Mouse (Mus musculus) ZHBTc4 (cell line): ENCODE data around the gene Apobec4.

Source experiments
- DNase-seq: peaks from one replicate; pipeline ENCODE4 v3.0.0-alpha.2; 2011; ENCODE audit warnings: low read depth, low spot score

Gene Apobec4

GRCm38 (mm10) chr1:152750312-152750965 lies at the start of gene Apobec4:
Gene Apobec4 (plus strand): TSS chr1:152750551.
- no peak for DNase-seq

GRCm38 (mm10) chr1:152701066-152701465 lies 49.3 kb upstream of the Apobec4 start:
- DNase-seq: no peak

GRCm38 (mm10) chr1:152702920-152703319 lies 47.4 kb upstream of the Apobec4 start:
- no peak for DNase-seq

- no peak for DNase-seq
Measured at GRCm38 (mm10) chr1:152703941-152704340, 46.4 kb upstream of the Apobec4 start.

- no peak for DNase-seq
Measured at GRCm38 (mm10) chr1:152707560-152707959, 42.8 kb upstream of the Apobec4 start.

GRCm38 (mm10) chr1:152711037-152711436 lies 39.3 kb upstream of the Apobec4 start:
- DNase-seq: no peak

- DNase-seq: no peak
Measured at GRCm38 (mm10) chr1:152713924-152714323, 36.4 kb upstream of the Apobec4 start.

- DNase-seq: no peak
Measured at GRCm38 (mm10) chr1:152714405-152714804, 35.9 kb upstream of the Apobec4 start.

GRCm38 (mm10) chr1:152717329-152717728 lies 33.0 kb upstream of the Apobec4 start:
- DNase-seq: no peak

GRCm38 (mm10) chr1:152718200-152718599 lies 32.2 kb upstream of the Apobec4 start:
- DNase-seq: no peak

- peak; percentile 15 for DNase-seq
Measured at GRCm38 (mm10) chr1:152720969-152721368, 29.4 kb upstream of the Apobec4 start.

- DNase-seq: peak; percentile 62
Measured at GRCm38 (mm10) chr1:152721535-152722198, 28.7 kb upstream of the Apobec4 start.

- peak; percentile 60 for DNase-seq
Measured at GRCm38 (mm10) chr1:152724286-152724685, 26.1 kb upstream of the Apobec4 start.

GRCm38 (mm10) chr1:152726095-152726494 lies 24.3 kb upstream of the Apobec4 start:
- DNase-seq: no peak

- no peak for DNase-seq
Measured at GRCm38 (mm10) chr1:152727604-152728236, 22.6 kb upstream of the Apobec4 start.

GRCm38 (mm10) chr1:152738793-152739192 lies 11.6 kb upstream of the Apobec4 start:
- no peak for DNase-seq

- DNase-seq: peak; percentile 45
Measured at GRCm38 (mm10) chr1:152739374-152739773, 11.0 kb upstream of the Apobec4 start.

- DNase-seq: no peak
Measured at GRCm38 (mm10) chr1:152743095-152743826, 7.1 kb upstream of the Apobec4 start.

- peak; percentile 90 for DNase-seq
Measured at GRCm38 (mm10) chr1:152746426-152746825, 3.9 kb upstream of the Apobec4 start.

GRCm38 (mm10) chr1:152749276-152749675 lies 1.1 kb upstream of the Apobec4 start:
- DNase-seq: no peak

- no peak for DNase-seq
Measured at GRCm38 (mm10) chr1:152761791-152762190, 11.4 kb downstream of the Apobec4 start.
